Mouse (Mus musculus) neural tube, embryonic 15.5 days (tissue): ENCODE data around the gene Cd79a. TPM values are rescaled to one million over a fixed set of nuclear protein-coding genes. Genes with fewer than 3 reads are reported as not detected.

Experiments
- ATAC-seq: fragments of 200-750 bp; cut with Nextera tagmentation; 2 replicates; pipeline ENCODE4 v1.8.0; 2017; ENCODE audit warnings: mild to moderate bottlenecking, moderate TSS enrichment, moderate library complexity; ENCODE audit not compliant: low FRiP score
- H3K27ac ChIP-seq: fragments of 300-500 bp; sonication (generic); replicated peaks from 2 replicates; pipeline ENCODE4 v1.5.1; 2015; ENCODE audit warnings: mild to moderate bottlenecking, inconsistent platforms
- H3K27me3 ChIP-seq: fragments of 300-500 bp; sonication (generic); replicated peaks from 2 replicates; pipeline ENCODE4 v1.6.1; 2015; ENCODE audit warnings: inconsistent platforms
- H3K36me3 ChIP-seq: fragments of 300-500 bp; sonication (generic); 2 replicates; pipeline ENCODE4 v1.6.1; 2015; ENCODE audit warnings: inconsistent platforms
- H3K4me1 ChIP-seq: fragments of 300-500 bp; sonication (generic); 2 replicates; pipeline ENCODE4 v1.6.1; 2015; ENCODE audit warnings: inconsistent platforms
- H3K4me2 ChIP-seq: fragments of 300-500 bp; sonication (generic); 2 replicates; pipeline ENCODE4 v1.6.1; 2015; ENCODE audit warnings: inconsistent platforms, mild to moderate bottlenecking, moderate library complexity
- H3K4me3 ChIP-seq: fragments of 300-500 bp; sonication (generic); replicated peaks from 2 replicates; pipeline ENCODE4 v1.5.1; 2015; ENCODE audit warnings: mild to moderate bottlenecking, inconsistent platforms
- H3K9ac ChIP-seq: fragments of 300-500 bp; sonication (generic); replicated peaks from 2 replicates; pipeline ENCODE4 v1.6.1; 2015; ENCODE audit warnings: mild to moderate bottlenecking, inconsistent platforms
- H3K9me3 ChIP-seq: fragments of 300-500 bp; sonication (generic); replicated peaks from 2 replicates; pipeline ENCODE4 v1.6.1; 2016; ENCODE audit warnings: inconsistent platforms
- WGBS: fragments of 180-500 bp; shearing (Covaris S2); methylation state at CpG from one replicate; pipeline ENCODE4 v1.1.7; 2015; ENCODE audit warnings: mixed read lengths; 5-methylcytosine and 5-hydroxymethylcytosine counted together
- polyA plus RNA-seq: library from polyadenylated mRNA; unstranded; fragments of >200 nt; fragmentation: Nextera tagmentation; extraction: Ambion mirVana; gene quantifications from 2 replicates; pipeline ENCODE4 v1.2.1, GENCODE M21; 2015

The Cd79a gene
- polyA plus RNA-seq: 0.35 and 0.45 TPM in 2 replicates

DNA sequence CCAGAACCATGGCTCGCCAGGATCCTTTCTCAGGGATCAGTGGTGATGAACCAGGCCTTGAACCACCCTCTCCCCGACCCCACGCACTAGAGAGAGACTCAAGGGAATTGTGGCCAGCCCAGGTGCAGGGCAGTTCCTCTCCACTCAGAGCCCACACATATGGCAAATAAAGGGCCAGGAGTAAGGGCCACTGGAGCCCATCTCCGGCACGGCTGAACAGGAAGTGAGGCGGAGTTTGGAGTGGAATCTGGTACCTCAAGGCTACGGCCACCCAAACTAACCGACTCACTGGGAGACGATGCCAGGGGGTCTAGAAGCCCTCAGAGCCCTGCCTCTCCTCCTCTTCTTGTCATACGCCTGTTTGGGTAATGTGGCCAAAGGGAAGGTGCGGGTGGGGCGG is at the start of gene Cd79a:
Cd79a (plus strand) TSS at position 158 of the 400 bp plus-strand sequence.
- Histone ChIP-seq H3K27me3 (no peaks in the 10 kb centered on the region), H3K36me3 (no peaks in the 10 kb centered on the region), H3K4me3 (no peak within 1 kb of the TSS), H3K27ac (no peak within 1 kb of the TSS), H3K4me2 (no peak within 1 kb of the TSS), H3K4me1 (no peaks in the 10 kb centered on the region), H3K9me3 (no peaks in the 10 kb centered on the region), H3K9ac (no peak within 1 kb of the TSS)
- WGBS: 80% methylated on average over 12 of the region's 12 CpGs
- no peak for ATAC-seq

DNA sequence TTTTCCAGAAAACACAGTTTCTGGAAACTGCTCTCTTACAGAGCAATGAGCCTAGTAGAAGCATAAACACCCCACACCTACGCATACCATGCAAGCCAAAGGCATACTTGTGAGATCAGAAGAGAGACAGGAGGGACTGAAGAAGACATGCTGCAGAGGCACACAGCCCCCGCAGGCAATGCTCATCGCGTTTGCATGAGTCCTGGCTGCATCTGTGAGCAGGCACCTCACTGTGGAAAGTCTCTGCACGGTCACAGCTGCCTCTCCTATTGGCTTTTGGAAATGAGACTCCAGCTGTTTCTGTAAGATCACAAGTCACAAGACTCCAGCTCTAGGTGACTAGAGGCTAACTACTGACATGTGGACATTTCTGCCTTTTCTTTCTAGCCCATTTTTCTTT is 47.0 kb upstream of the Cd79a start:
- no peak for ATAC-seq
- H3K27me3 ChIP-seq: no peaks in the 10 kb centered on the region
- 24% methylated on average over 5 of the region's 5 CpGs for WGBS

DNA sequence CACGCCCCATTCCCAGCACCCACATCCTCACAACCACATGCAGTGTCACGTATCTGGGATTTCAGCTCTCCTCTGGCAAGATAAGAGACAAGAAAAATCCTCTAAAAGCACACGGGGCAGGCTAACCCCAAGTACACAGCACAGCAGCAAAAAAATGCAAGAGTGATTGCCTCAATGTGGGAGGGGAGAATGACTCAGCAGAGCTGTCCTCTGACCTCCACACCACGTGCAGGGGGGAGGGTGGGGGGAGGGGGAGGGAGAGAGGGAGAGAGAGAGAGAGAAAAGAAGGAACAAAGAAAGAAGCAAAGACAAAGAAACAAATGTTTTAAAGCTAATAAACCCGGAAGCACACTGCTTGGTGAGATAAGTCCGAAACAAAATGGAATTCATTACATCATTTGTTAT is 46.3 kb upstream of the Cd79a start:
- H3K27me3 ChIP-seq: no peaks in the 10 kb centered on the region
- no peaks in the 10 kb centered on the region for H3K9me3 ChIP-seq
- no peak overlapping the region for H3K9ac ChIP-seq
- H3K27ac ChIP-seq: no peak overlapping the region
- no peaks in the 10 kb centered on the region for H3K36me3 ChIP-seq
- no peak overlapping the region for H3K4me3 ChIP-seq
- WGBS: 37% methylated on average over 6 of the region's 6 CpGs
- H3K4me1 ChIP-seq: no peaks in the 10 kb centered on the region
- ATAC-seq: no peak
- H3K4me2 ChIP-seq: no peak overlapping the region

More for the DNA sequence above, 47.0 kb upstream of the Cd79a start:
- Histone ChIP-seq H3K9ac (no peak overlapping the region), H3K4me3 (no peak overlapping the region), H3K36me3 (no peaks in the 10 kb centered on the region), H3K27ac (no peak overlapping the region), H3K9me3 (no peaks in the 10 kb centered on the region), H3K4me1 (no peaks in the 10 kb centered on the region), H3K4me2 (no peak overlapping the region)

- no peak overlapping the region for H3K4me3 ChIP-seq
- ATAC-seq: no peak
- no peaks in the 10 kb centered on the region for H3K4me1 ChIP-seq
- H3K36me3 ChIP-seq: no peaks in the 10 kb centered on the region
- H3K27ac ChIP-seq: no peak overlapping the region
- 86% methylated on average over 5 of the region's 5 CpGs for WGBS
- H3K27me3 ChIP-seq: no peaks in the 10 kb centered on the region
- no peaks in the 10 kb centered on the region for H3K9me3 ChIP-seq
- H3K4me2 ChIP-seq: no peak overlapping the region
- H3K9ac ChIP-seq: no peak overlapping the region
Observed at GRCm38 (mm10) chr7:24851596-24852325, 45.4 kb upstream of the Cd79a start.

DNA sequence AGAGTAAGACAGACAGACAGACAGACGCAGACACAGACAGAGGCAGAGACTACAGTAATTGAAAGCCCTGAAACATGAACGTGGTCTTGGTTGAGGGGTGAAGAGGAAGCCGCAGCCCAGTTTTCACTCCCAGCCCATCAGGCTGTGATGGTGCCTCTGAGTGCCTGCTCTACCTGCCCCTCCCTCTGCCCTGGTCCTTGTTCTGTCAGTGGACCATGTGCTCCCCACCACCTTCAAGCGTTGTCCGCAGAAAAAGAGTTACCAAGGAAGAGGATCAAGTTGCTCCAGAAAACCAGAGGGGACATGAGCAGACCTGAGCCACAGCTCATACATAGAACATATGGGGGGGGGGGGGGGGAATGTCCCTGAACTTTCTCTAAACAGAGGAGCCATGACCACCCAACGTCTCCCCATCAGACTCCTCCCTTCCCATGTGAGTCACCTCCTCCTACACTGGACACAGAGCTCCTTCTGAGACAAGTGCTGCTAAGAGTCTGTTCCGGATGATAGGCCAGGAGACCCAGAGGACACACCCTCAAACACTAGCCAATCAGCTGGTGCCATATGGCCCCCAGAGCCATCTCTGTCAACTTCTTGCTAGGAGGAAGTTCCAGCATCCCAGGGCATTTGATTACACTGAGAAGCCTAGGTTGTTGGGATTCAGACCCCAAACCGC is 44.5 kb upstream of the Cd79a start:
- Histone ChIP-seq H3K4me1 (no peaks in the 10 kb centered on the region), H3K4me2 (no peak overlapping the region), H3K27me3 (no peaks in the 10 kb centered on the region), H3K27ac (no peak overlapping the region), H3K36me3 (no peaks in the 10 kb centered on the region), H3K9ac (no peak overlapping the region), H3K9me3 (no peaks in the 10 kb centered on the region), H3K4me3 (no peak overlapping the region)
- ATAC-seq: no peak
- WGBS: 77% methylated on average over 8 of the region's 8 CpGs

DNA sequence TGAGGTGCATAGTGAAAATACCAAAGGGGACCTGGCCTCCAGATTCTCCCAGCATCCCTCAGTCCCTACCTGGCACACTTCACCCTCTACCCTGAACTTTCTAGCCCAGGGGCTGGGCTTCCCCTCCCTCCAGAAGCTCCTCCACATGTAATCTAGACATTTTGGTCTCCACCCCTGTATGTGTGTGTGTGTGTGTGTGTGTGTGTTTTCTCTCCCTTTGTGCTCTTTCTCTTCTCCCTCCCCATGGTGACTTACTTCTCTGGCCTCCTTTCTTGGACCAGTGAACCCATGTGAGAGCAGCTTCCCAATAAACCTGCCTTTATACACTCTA is 44.0 kb upstream of the Cd79a start:
- Histone ChIP-seq H3K9ac (no peak overlapping the region), H3K4me2 (no peak overlapping the region), H3K27me3 (no peaks in the 10 kb centered on the region), H3K27ac (no peak overlapping the region), H3K4me1 (no peaks in the 10 kb centered on the region), H3K9me3 (no peaks in the 10 kb centered on the region), H3K36me3 (no peaks in the 10 kb centered on the region), H3K4me3 (no peak overlapping the region)
- ATAC-seq: no peak

DNA sequence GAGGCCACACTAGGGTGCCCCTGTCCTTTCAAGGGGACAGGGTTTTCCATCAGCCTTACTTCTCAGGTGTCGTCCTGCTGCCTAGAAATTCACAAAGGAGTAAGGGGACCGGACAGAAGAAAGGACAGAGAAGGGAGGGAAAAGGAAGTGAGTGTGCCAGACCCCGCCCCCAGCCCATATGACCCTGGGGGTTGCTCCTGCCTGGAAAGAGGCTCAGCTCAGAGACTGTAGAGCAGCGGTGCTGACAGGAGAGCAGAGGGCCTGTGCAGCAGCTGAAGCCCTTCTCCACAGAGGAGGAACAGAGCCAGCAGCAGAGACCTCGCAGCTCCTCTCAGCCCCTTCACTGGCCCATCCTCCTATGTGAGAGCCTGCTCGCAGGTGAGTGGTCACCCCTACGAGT is 43.5 kb upstream of the Cd79a start:
- WGBS: 48% methylated on average over 7 of the region's 7 CpGs
- no peaks in the 10 kb centered on the region for H3K27me3 ChIP-seq
- no peak overlapping the region for H3K9ac ChIP-seq
- H3K4me3 ChIP-seq: no peak overlapping the region
- no peaks in the 10 kb centered on the region for H3K36me3 ChIP-seq
- ATAC-seq: no peak
- H3K9me3 ChIP-seq: no peaks in the 10 kb centered on the region
- H3K4me1 ChIP-seq: no peaks in the 10 kb centered on the region
- H3K4me2 ChIP-seq: no peak overlapping the region
- no peak overlapping the region for H3K27ac ChIP-seq

- Histone ChIP-seq H3K4me2 (no peak overlapping the region), H3K4me3 (no peak overlapping the region), H3K9me3 (no peaks in the 10 kb centered on the region), H3K9ac (no peak overlapping the region), H3K27ac (no peak overlapping the region), H3K4me1 (no peaks in the 10 kb centered on the region), H3K27me3 (no peaks in the 10 kb centered on the region), H3K36me3 (no peaks in the 10 kb centered on the region)
- 42% methylated on average over 6 of the region's 6 CpGs for WGBS
- no peak for ATAC-seq
Observed at GRCm38 (mm10) chr7:24856460-24857120, 40.6 kb upstream of the Cd79a start.

DNA sequence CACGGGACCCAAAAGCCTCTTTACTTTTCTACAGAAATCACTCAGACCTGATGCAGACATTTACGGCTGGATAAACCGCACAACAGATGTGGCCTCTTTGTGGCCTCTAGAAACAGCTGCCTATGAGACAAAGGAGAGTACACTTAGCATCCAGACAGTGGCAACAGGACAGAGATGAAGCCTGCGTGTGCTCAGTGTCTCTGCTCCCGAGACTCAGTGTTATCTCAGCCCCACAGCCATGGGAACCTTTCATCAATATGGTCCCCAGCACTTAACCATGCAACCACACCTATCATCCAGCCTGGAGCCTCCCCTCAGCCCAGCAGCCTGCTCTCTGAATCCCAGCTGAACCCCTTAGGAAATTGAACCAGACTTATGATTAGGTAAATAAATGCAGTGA is 37.9 kb upstream of the Cd79a start:
- H3K4me1 ChIP-seq: no peaks in the 10 kb centered on the region
- no peaks in the 10 kb centered on the region for H3K27me3 ChIP-seq
- H3K27ac ChIP-seq: no peak overlapping the region
- no peaks in the 10 kb centered on the region for H3K36me3 ChIP-seq
- H3K4me2 ChIP-seq: no peak overlapping the region
- no peak overlapping the region for H3K9ac ChIP-seq
- WGBS: 55% methylated on average over 5 of the region's 5 CpGs
- H3K4me3 ChIP-seq: no peak overlapping the region
- ATAC-seq: no peak
- H3K9me3 ChIP-seq: no peaks in the 10 kb centered on the region

DNA sequence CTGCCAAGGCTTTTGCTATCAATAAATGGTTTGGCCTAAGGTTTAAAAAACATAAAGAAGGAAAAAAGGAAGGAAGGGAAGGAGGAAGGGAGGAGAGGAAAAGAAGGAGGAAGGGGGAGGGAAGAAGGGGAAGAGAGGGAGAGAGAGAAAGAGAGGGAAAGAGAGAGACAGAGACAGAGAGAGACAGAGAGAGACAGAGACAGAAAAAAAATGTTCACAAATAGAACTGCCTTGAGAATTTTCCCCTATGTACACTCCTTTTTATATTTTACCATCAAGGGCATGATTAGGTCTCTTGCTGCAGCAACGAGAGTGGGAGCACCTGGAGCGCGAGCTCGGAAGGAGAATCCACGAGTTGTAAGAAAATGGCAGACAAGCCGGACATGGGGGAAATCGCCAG is 35.3 kb upstream of the Cd79a start, which contains the start of gene Gm9844:
Gm9844 (plus strand) TSS at position 301 of the 400 bp plus-strand sequence.
- no peak for ATAC-seq

DNA sequence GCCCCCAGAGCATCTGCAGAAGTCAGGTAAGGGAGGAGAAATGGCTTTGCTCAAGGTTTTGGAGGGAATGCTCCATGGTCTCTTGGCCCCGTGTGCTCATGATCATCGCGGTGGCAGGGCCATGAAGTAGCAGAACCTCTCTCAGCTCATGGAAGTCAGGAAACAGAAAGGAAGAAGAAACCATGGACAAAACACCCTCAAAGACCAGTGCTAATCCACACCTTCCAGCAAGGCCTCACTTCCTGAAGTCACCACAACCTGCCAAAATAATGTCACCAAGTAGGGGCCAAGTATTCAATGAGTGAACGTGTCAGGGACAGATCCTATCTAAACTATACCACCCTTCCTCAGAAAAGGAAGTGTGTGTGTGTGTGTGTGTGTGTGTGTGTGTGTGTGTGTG is 34.3 kb upstream of the Cd79a start:
- no peaks in the 10 kb centered on the region for H3K9me3 ChIP-seq
- H3K4me2 ChIP-seq: no peak overlapping the region
- ATAC-seq: no peak
- H3K4me3 ChIP-seq: no peak overlapping the region
- no peaks in the 10 kb centered on the region for H3K36me3 ChIP-seq
- no peak overlapping the region for H3K27ac ChIP-seq
- WGBS: 86% methylated on average over 4 of the region's 4 CpGs
- H3K9ac ChIP-seq: no peak overlapping the region
- H3K4me1 ChIP-seq: no peaks in the 10 kb centered on the region
- no peaks in the 10 kb centered on the region for H3K27me3 ChIP-seq

More for the DNA sequence above, 35.3 kb upstream of the Cd79a start, which contains the start of gene Gm9844:
- Histone ChIP-seq H3K9ac (no peak within 1 kb of the TSS), H3K4me3 (no peak within 1 kb of the TSS), H3K9me3 (no peaks in the 10 kb centered on the region), H3K4me2 (no peak within 1 kb of the TSS), H3K4me1 (no peaks in the 10 kb centered on the region), H3K27me3 (no peaks in the 10 kb centered on the region), H3K36me3 (no peaks in the 10 kb centered on the region), H3K27ac (no peak within 1 kb of the TSS)
- WGBS: 90% methylated on average over 7 of the region's 7 CpGs

GRCm38 (mm10) chr7:24864156-24864555 is 33.0 kb upstream of the Cd79a start:
- Histone ChIP-seq H3K27ac (no peak overlapping the region), H3K4me1 (no peaks in the 10 kb centered on the region), H3K36me3 (no peaks in the 10 kb centered on the region), H3K9me3 (no peaks in the 10 kb centered on the region), H3K4me3 (no peak overlapping the region), H3K27me3 (no peaks in the 10 kb centered on the region), H3K9ac (no peak overlapping the region), H3K4me2 (no peak overlapping the region)
- no peak for ATAC-seq
- WGBS: 35% methylated on average over 6 of the region's 6 CpGs
